Comparison of ENCODE assay signal across 12 mouse cellular contexts in the genomic region with DNA sequence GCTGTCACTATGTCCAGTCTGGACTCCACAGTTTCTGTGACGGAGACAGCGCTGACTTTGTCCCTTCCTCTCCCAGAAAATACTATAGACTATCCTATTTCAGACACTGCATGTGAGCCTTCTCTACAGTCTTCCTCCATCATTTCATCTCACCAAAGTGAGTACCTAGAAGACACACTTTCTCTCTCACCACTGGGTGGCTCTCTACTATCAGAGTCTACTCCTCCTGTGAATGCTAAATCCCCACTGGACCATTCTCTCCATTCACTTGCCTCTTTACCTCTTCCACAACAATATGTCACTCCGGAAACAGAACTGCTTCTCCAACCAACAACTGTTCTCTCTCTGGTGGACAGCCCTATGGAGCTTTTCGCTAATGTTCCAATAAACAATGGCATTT. TPM values are rescaled to one million over a fixed set of nuclear protein-coding genes. Genes with fewer than 3 reads are reported as not detected.
DNase-seq lines count a peak whose midpoint lies in the region; ATAC-seq and TF ChIP-seq lines count a peak whose summit lies in the region.
"Had no signal": no experiment of that assay in that cellular context is flagged by ENCODE, and none has a peak within 500 bp of the region (broad histone marks: within the 10 kb centered on the region; RNA-seq: fewer than 3 reads in every experiment).

No protein-coding gene starts in this region.

- H3K4me3 ChIP-seq in kidney, postnatal 0 days (replicated peaks; ENCODE audit: low read depth, low read length): no peak overlapping the region
- no peak overlapping the region for H3K4me3 ChIP-seq in kidney, embryonic 14.5 days (ENCODE audit: low read length)
- H3K4me3 ChIP-seq: liver, embryonic 15.5 days had no signal

- peak; percentile 35; the same call in 1 of the 2 replicates for TF ChIP-seq CTCF in kidney, postnatal 0 days (IDR thresholded peaks at IDR 0.05; ENCODE audit: low read depth)

- H3K36me3 ChIP-seq in kidney, postnatal 0 days (ENCODE audit: insufficient read depth, low read length): no peaks in the 10 kb centered on the region
- H3K36me3 ChIP-seq in kidney, embryonic 14.5 days (ENCODE audit: control insufficient read depth, insufficient read depth, low read length): no peaks in the 10 kb centered on the region
- H3K36me3 ChIP-seq: liver, embryonic 15.5 days had no signal

- no peak overlapping the region for H3K27ac ChIP-seq in kidney, postnatal 0 days
- no peak overlapping the region for H3K27ac ChIP-seq in kidney, embryonic 14.5 days (ENCODE audit: low read depth, low read length)
- H3K27ac ChIP-seq: liver, embryonic 15.5 days had no signal

- H3K4me2 ChIP-seq in kidney, postnatal 0 days (ENCODE audit: low read length): no peak overlapping the region
- H3K4me2 ChIP-seq in kidney, embryonic 14.5 days (replicated peaks; ENCODE audit: low read depth, low read length): no peak overlapping the region
- H3K4me2 ChIP-seq: liver, embryonic 15.5 days had no signal

- no peak overlapping the region for H3K9ac ChIP-seq in kidney, postnatal 0 days (ENCODE audit: low read depth, low read length)
- H3K9ac ChIP-seq in kidney, embryonic 14.5 days (ENCODE audit: low read depth, low read length): no peak overlapping the region
- H3K9ac ChIP-seq: liver, embryonic 15.5 days had no signal

- no peaks in the 10 kb centered on the region for H3K4me1 ChIP-seq in kidney, postnatal 0 days (replicated peaks; ENCODE audit: insufficient read depth, low read length)
- no peaks in the 10 kb centered on the region for H3K4me1 ChIP-seq in kidney, embryonic 14.5 days (ENCODE audit: control insufficient read depth, insufficient read depth, low read length)
- H3K4me1 ChIP-seq: liver, embryonic 15.5 days had no signal

- peak; percentile 3 for DNase-seq in kidney, postnatal 0 days (ENCODE audit: low spot score)
- peak; percentile 6 for DNase-seq in 3T3-L1 (ENCODE audit: low read depth, low spot score)
- peak; percentile 24 for DNase-seq in CD4-positive, CD25-positive, alpha-beta regulatory T cell, adult 2 months (ENCODE audit: low read depth, low spot score)
- DNase-seq in c-Kit-positive CD71-positive TER-119-positive erythroid progenitor cells, embryonic 14.5 days (ENCODE audit: low spot score): peak; percentile 16
- no peak for DNase-seq in retina, embryonic 14.5 days (ENCODE audit: low spot score)
- DNase-seq in layer of hippocampus, adult 9-11 months: no peak
- DNase-seq in left cerebral cortex, adult 9 months (ENCODE audit: low spot score in 2 of 2): no peak
- DNase-seq: cerebellum, adult 11-12 months had no signal

- no peaks in the 10 kb centered on the region for H3K9me3 ChIP-seq in kidney, postnatal 0 days (replicated peaks; ENCODE audit: low read length)
- no peaks in the 10 kb centered on the region for H3K9me3 ChIP-seq in kidney, embryonic 14.5 days (ENCODE audit: control insufficient read depth, low read length)
- H3K9me3 ChIP-seq: liver, embryonic 15.5 days had no signal

- no peaks in the 10 kb centered on the region for H3K27me3 ChIP-seq in kidney, postnatal 0 days (ENCODE audit: insufficient read depth, low read length)
- H3K27me3 ChIP-seq in kidney, embryonic 14.5 days (ENCODE audit: control insufficient read depth, insufficient read depth, low read length): no peaks in the 10 kb centered on the region
- H3K27me3 ChIP-seq: liver, embryonic 15.5 days had no signal

- ATAC-seq in kidney, postnatal 0 days (replicated peaks; ENCODE audit: low FRiP score, low read depth): no peak
- no peak for ATAC-seq in kidney, embryonic 14.5 days (ENCODE audit: low FRiP score, low TSS enrichment)
- ATAC-seq: activated CD4-positive, CD25-positive, alpha-beta regulatory T cell, adult 4 months had no signal

- WGBS in kidney, postnatal 0 days: 61% methylated on average over 4 of the region's 4 CpGs
- 69% methylated on average over 4 of the region's 4 CpGs for whole genome bisulfite sequencing in kidney, embryonic 14.5 days

RNA-seq across cellular contexts. Expression of gene Spata31d1c, which starts 2.2 kb away (rescaled TPM):
- polyA plus RNA-seq in kidney, postnatal 0 days (2015; fragmentation: Nextera tagmentation; extraction: Ambion mirVana): not detected in 2 replicates
- polyA plus RNA-seq in kidney, embryonic 14.5 days (2014; fragmentation: Nextera tagmentation; extraction: Ambion mirVana): not detected in 2 replicates
- polyA plus RNA-seq: activated CD4-positive, CD25-positive, alpha-beta regulatory T cell, adult 4 months; liver, embryonic 15.5 days; urinary bladder, adult 2 months had no signal

RNA-seq across cellular contexts. Expression of gene Prss47, which starts 17.5 kb away (rescaled TPM):
- polyA plus RNA-seq in kidney, postnatal 0 days (2015; fragmentation: Nextera tagmentation; extraction: Ambion mirVana): not detected in 2 replicates
- polyA plus RNA-seq in kidney, embryonic 14.5 days (2014; fragmentation: Nextera tagmentation; extraction: Ambion mirVana): not detected in 2 replicates
- polyA plus RNA-seq: activated CD4-positive, CD25-positive, alpha-beta regulatory T cell, adult 4 months; liver, embryonic 15.5 days; urinary bladder, adult 2 months had no signal

Comparison
In these comparisons a context has a peak if more than half of its experiments do, and no peak if none do; other contexts are left out.
1. DNase-seq: peak in kidney, postnatal 0 days (single experiment), 3T3-L1 (single experiment), CD4-positive, CD25-positive, alpha-beta regulatory T cell, adult 2 months (single experiment) and c-Kit-positive CD71-positive TER-119-positive erythroid progenitor cells, embryonic 14.5 days (single experiment); none in retina, embryonic 14.5 days (single experiment), layer of hippocampus, adult 9-11 months (single experiment) and left cerebral cortex, adult 9 months (0 of 2).